Mouse (Mus musculus): ENCODE measurements around the gene Nme1. TPM values are rescaled to one million over a fixed set of nuclear protein-coding genes. Genes with fewer than 3 reads are reported as not detected.
"Not testable (repeated sequence)": the region's sequence is repeated elsewhere in the genome, so short reads cannot be mapped to it uniquely, and the experiment has no call there.

Gene Nme1
- total RNA-seq, 1 experiment from 2014 or later = 10.5 TPM

GRCm38 (mm10) chr11:93969171-93969570 is 850 bp upstream of the Nme1 start:
- no peak for ATAC-seq (ENCODE audit: extremely low read depth, insufficient number of reproducible peaks, low FRiP score, poor library complexity, severe bottlenecking)

- ATAC-seq (ENCODE audit: extremely low read depth, insufficient number of reproducible peaks, low FRiP score, poor library complexity, severe bottlenecking) = no peak
Observed at GRCm38 (mm10) chr11:93968848-93969128, 467 bp upstream of the Nme1 start.

- ATAC-seq (ENCODE audit: extremely low read depth, insufficient number of reproducible peaks, low FRiP score, poor library complexity, severe bottlenecking) = no peak
Observed at GRCm38 (mm10) chr11:93967381-93967780, 940 bp downstream of the Nme1 start.

GRCm38 (mm10) chr11:93965391-93965790 is 2.9 kb downstream of the Nme1 start:
- ATAC-seq (ENCODE audit: extremely low read depth, insufficient number of reproducible peaks, low FRiP score, poor library complexity, severe bottlenecking) = no peak

- ATAC-seq (ENCODE audit: extremely low read depth, insufficient number of reproducible peaks, low FRiP score, poor library complexity, severe bottlenecking) = no peak
Observed at GRCm38 (mm10) chr11:93963013-93963412, 5.3 kb downstream of the Nme1 start.

GRCm38 (mm10) chr11:93961482-93961881 is 6.8 kb downstream of the Nme1 start:
- ATAC-seq (ENCODE audit: extremely low read depth, insufficient number of reproducible peaks, low FRiP score, poor library complexity, severe bottlenecking) = no peak

GRCm38 (mm10) chr11:93957746-93958145 is 10.6 kb downstream of the Nme1 start:
- no peak for ATAC-seq (ENCODE audit: extremely low read depth, insufficient number of reproducible peaks, low FRiP score, poor library complexity, severe bottlenecking)

- ATAC-seq (ENCODE audit: extremely low read depth, insufficient number of reproducible peaks, low FRiP score, poor library complexity, severe bottlenecking) = no peak
Observed at GRCm38 (mm10) chr11:93957031-93957555, 11.2 kb downstream of the Nme1 start.

- no peak for ATAC-seq (ENCODE audit: extremely low read depth, insufficient number of reproducible peaks, low FRiP score, poor library complexity, severe bottlenecking)
Observed at GRCm38 (mm10) chr11:93956159-93956558, 12.2 kb downstream of the Nme1 start, which contains the start of gene Nme2. TSS of gene Nme2 (minus strand) at chr11:93956259.

GRCm38 (mm10) chr11:93955256-93956150 is 12.8 kb downstream of the Nme1 start:
- peak; percentile 94 for ATAC-seq (ENCODE audit: extremely low read depth, insufficient number of reproducible peaks, low FRiP score, poor library complexity, severe bottlenecking)

GRCm38 (mm10) chr11:93954738-93955255 is 13.5 kb downstream of the Nme1 start:
- no peak for ATAC-seq (ENCODE audit: extremely low read depth, insufficient number of reproducible peaks, low FRiP score, poor library complexity, severe bottlenecking)

GRCm38 (mm10) chr11:93952376-93952775 is 15.9 kb downstream of the Nme1 start:
- no peak for ATAC-seq (ENCODE audit: extremely low read depth, insufficient number of reproducible peaks, low FRiP score, poor library complexity, severe bottlenecking)

GRCm38 (mm10) chr11:93950045-93950444 is 18.3 kb downstream of the Nme1 start:
- ATAC-seq (ENCODE audit: extremely low read depth, insufficient number of reproducible peaks, low FRiP score, poor library complexity, severe bottlenecking) = no peak

- ATAC-seq (ENCODE audit: extremely low read depth, insufficient number of reproducible peaks, low FRiP score, poor library complexity, severe bottlenecking) = no peak
Observed at GRCm38 (mm10) chr11:93948887-93949567, 19.3 kb downstream of the Nme1 start.

GRCm38 (mm10) chr11:93944986-93945385 is 23.3 kb downstream of the Nme1 start:
- no peak for ATAC-seq (ENCODE audit: extremely low read depth, insufficient number of reproducible peaks, low FRiP score, poor library complexity, severe bottlenecking)

GRCm38 (mm10) chr11:93940906-93941305 is 27.4 kb downstream of the Nme1 start:
- peak; percentile 80 for ATAC-seq (ENCODE audit: extremely low read depth, insufficient number of reproducible peaks, low FRiP score, poor library complexity, severe bottlenecking)

GRCm38 (mm10) chr11:93929106-93929505 is 39.2 kb downstream of the Nme1 start:
- no peak for ATAC-seq (ENCODE audit: extremely low read depth, insufficient number of reproducible peaks, low FRiP score, poor library complexity, severe bottlenecking)

- ATAC-seq (ENCODE audit: extremely low read depth, insufficient number of reproducible peaks, low FRiP score, poor library complexity, severe bottlenecking) = not testable (repeated sequence)
Observed at GRCm38 (mm10) chr11:93915019-93915418, 53.3 kb downstream of the Nme1 start.

- no peak for ATAC-seq (ENCODE audit: extremely low read depth, insufficient number of reproducible peaks, low FRiP score, poor library complexity, severe bottlenecking)
Observed at GRCm38 (mm10) chr11:93911603-93912002, 56.7 kb downstream of the Nme1 start.

GRCm38 (mm10) chr11:93908829-93909228 is 59.5 kb downstream of the Nme1 start:
- ATAC-seq (ENCODE audit: extremely low read depth, insufficient number of reproducible peaks, low FRiP score, poor library complexity, severe bottlenecking) = no peak

All from neutrophil, adult 5-6 weeks (primary cell).